In genomic region chr12:79794802-79795201, GRCm38 (mm10) we compare ENCODE assay signal across 28 mouse cellular contexts.
DNase-seq lines count a peak whose midpoint lies in the region; ATAC-seq and TF ChIP-seq lines count a peak whose summit lies in the region.
"Had no signal": no experiment of that assay in that cellular context is flagged by ENCODE, and none has a peak within 500 bp of the region (broad histone marks: within the 10 kb centered on the region; RNA-seq: fewer than 3 reads in every experiment).

No protein-coding gene starts in this region.

- H3K4me3 ChIP-seq in gastrocnemius, adult 2 months, result no peak overlapping the region
- H3K4me3 ChIP-seq in liver, embryonic 12.5 days, result no peak overlapping the region
- H3K4me3 ChIP-seq: embryonic facial prominence, embryonic 10.5 days; embryonic facial prominence, embryonic 13.5 days; erythroblast, embryonic 14.5 days; forebrain, embryonic 12.5 days; forebrain, embryonic 15.5 days; heart, embryonic 12.5 days; heart, embryonic 15.5 days; hindbrain, embryonic 10.5 days; hindbrain, embryonic 13.5 days had no signal

- no peaks in the 10 kb centered on the region for H3K9me3 ChIP-seq in liver, embryonic 12.5 days (replicated peaks)
- H3K9me3 ChIP-seq: embryonic facial prominence, embryonic 10.5 days; embryonic facial prominence, embryonic 13.5 days; forebrain, embryonic 12.5 days; forebrain, embryonic 15.5 days; heart, embryonic 12.5 days; heart, embryonic 15.5 days; hindbrain, embryonic 10.5 days; hindbrain, embryonic 13.5 days had no signal

- H3K27ac ChIP-seq in gastrocnemius, adult 2 months, result no peak overlapping the region
- no peak overlapping the region for H3K27ac ChIP-seq in liver, embryonic 12.5 days
- H3K27ac ChIP-seq: embryonic facial prominence, embryonic 10.5 days; embryonic facial prominence, embryonic 13.5 days; forebrain, embryonic 12.5 days; forebrain, embryonic 15.5 days; heart, embryonic 15.5 days; hindbrain, embryonic 10.5 days; hindbrain, embryonic 13.5 days had no signal

- H3K36me3 ChIP-seq in liver, embryonic 12.5 days, result no peaks in the 10 kb centered on the region
- H3K36me3 ChIP-seq: embryonic facial prominence, embryonic 10.5 days; embryonic facial prominence, embryonic 13.5 days; forebrain, embryonic 12.5 days; forebrain, embryonic 15.5 days; heart, embryonic 12.5 days; heart, embryonic 15.5 days; hindbrain, embryonic 10.5 days; hindbrain, embryonic 13.5 days had no signal

- H3K9ac ChIP-seq in liver, embryonic 12.5 days, result no peak overlapping the region
- H3K9ac ChIP-seq: embryonic facial prominence, embryonic 13.5 days; forebrain, embryonic 12.5 days; forebrain, embryonic 15.5 days; heart, embryonic 12.5 days; heart, embryonic 15.5 days; hindbrain, embryonic 13.5 days had no signal

- H3K27me3 ChIP-seq in liver, embryonic 12.5 days (replicated peaks), result no peaks in the 10 kb centered on the region
- H3K27me3 ChIP-seq: embryonic facial prominence, embryonic 13.5 days; forebrain, embryonic 12.5 days; forebrain, embryonic 15.5 days; heart, embryonic 12.5 days; heart, embryonic 15.5 days; hindbrain, embryonic 13.5 days had no signal

- no peak overlapping the region for H3K4me2 ChIP-seq in liver, embryonic 12.5 days
- H3K4me2 ChIP-seq: embryonic facial prominence, embryonic 13.5 days; forebrain, embryonic 12.5 days; forebrain, embryonic 15.5 days; heart, embryonic 12.5 days; heart, embryonic 15.5 days; hindbrain, embryonic 13.5 days had no signal

- 76% methylated on average over 4 of the region's 4 CpGs for WGBS in liver, embryonic 12.5 days (ENCODE audit: insufficient replicate concordance)

- H3K4me1 ChIP-seq in liver, embryonic 12.5 days, result peaks cover 7% of the 10 kb centered on the region; the same call in 1 of the 2 replicates
- H3K4me1 ChIP-seq: forebrain, embryonic 15.5 days; hindbrain, embryonic 13.5 days had no signal

- TF ChIP-seq CTCF in gastrocnemius, adult 2 months (IDR thresholded peaks at IDR 0.05), result no peak

- intact Hi-C loops in gastrocnemius, adult 2 months (cut with DNase I), result loop anchor here (1.0 to 5.0 kb wide), 2 partner anchors 12 to 82 kb away; no protein-coding TSS in a partner anchor

- peak; percentile 79 for ATAC-seq in inflammation-experienced regulatory T-cells, adult 6 months
- ATAC-seq in liver, embryonic 12.5 days, result no peak
- ATAC-seq: forebrain, embryonic 15.5 days; hindbrain, embryonic 16.5 days; intestine, postnatal 0 days had no signal

- peak; percentile 57 for DNase-seq in CD4-positive, CD25-positive, alpha-beta regulatory T cell, adult 2 months (ENCODE audit: low read depth, low spot score)
- DNase-seq in T-cell, adult 2 months (ENCODE audit: low spot score), result peak; percentile 5
- no peak for DNase-seq in kidney, postnatal 4 days
- no peak for DNase-seq in gastrocnemius, adult 2 months
- DNase-seq: adrenal gland, adult 8-10 months; adrenal gland, postnatal 25 days; cerebellum, adult 11-12 months; cerebellum, adult 8-10 months; cerebellum, postnatal 10 days; cerebellum, postnatal 36 days; embryo, embryonic 11 days; gastrocnemius, postnatal 14 days; heart, adult 11 months; heart, postnatal 10 days; heart, postnatal 36 days had no signal

Comparison
In these comparisons a context has a peak if more than half of its experiments do, and no peak if none do; other contexts are left out.
1. DNase-seq: peak in CD4-positive, CD25-positive, alpha-beta regulatory T cell, adult 2 months (single experiment) and T-cell, adult 2 months (single experiment); none in kidney, postnatal 4 days (0 of 2) and gastrocnemius, adult 2 months (single experiment).